Mouse (Mus musculus): ENCODE data around the gene Mta2.
"Not testable (repeated sequence)": the region's sequence is repeated elsewhere in the genome, so short reads cannot be mapped to it uniquely, and the experiment has no call there.

DNA sequence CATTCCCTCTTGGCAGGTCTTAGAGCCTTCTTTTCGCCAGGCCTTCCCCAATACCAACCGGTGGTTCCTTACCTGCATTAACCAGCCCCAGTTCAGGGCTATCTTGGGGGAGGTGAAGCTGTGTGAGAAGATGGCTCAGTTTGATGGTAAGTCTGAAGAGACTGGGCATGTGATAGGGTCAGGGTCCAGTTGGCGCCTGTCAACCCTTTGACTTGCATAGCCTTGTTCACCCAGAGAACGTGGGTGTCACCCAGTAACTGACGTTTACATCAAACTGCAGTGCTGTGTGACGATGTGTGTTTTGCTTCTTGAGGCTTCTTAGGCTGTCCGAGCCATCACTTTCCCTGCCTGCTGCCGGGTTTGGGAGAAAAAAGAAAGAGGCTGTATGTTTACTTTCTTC is 30.8 kb downstream of the Mta2 start:
- not testable (repeated sequence) for TF ChIP-seq POLR2A (IDR thresholded peaks at IDR 0.05; ENCODE audit: borderline replicate concordance, low read depth, low read length); CTCF (IDR thresholded peaks at IDR 0.05; ENCODE audit: low read depth, low read length)
